Mouse (Mus musculus): ENCODE results near the gene Gm4969.

DNA sequence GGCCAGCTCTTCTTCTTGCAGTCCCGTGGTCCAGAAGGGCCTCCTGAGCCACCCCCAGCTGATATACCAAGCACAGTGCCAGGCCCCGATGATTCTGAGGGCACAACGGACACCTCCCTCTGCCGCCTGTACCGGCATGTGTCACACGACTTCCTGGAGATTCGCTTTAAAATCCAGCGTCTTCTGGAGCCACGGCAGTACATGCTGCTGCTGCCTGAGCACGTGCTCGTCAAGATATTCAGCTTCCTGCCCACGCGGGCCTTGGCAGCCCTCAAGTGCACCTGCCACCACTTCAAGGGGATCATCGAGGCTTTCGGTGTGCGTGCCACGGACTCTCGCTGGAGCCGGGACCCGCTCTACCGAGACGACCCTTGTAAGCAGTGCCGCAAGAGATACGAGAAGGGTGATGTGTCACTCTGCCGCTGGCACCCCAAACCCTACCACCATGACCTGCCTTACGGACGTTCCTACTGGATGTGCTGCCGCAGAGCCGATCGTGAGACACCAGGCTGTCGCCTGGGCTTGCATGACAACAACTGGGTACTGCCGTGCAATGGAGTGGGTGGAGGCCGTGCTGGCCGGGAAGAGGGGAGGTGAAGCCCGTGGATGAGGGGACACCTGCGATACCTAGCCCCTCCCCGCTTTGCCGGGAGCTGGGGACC is 18.6 kb upstream of the Gm4969 start:
- TF ChIP-seq ZC3H11A (IDR thresholded peaks at IDR 0.05; ENCODE audit: low read depth, low read length): no peak
- TF ChIP-seq CTCF (IDR thresholded peaks at IDR 0.05 in 2 of 3, conservative IDR thresholded peaks at IDR 0.05 in 1 of 3; ENCODE audit: control insufficient read depth in 1 of 3, insufficient read depth in 1 of 3, low read depth in 2 of 3, low read length in 3 of 3, poor library complexity in 1 of 3, severe bottlenecking in 1 of 3): no peak
